Comparison of ENCODE assay signal across 8 mouse cellular contexts in the genomic region with DNA sequence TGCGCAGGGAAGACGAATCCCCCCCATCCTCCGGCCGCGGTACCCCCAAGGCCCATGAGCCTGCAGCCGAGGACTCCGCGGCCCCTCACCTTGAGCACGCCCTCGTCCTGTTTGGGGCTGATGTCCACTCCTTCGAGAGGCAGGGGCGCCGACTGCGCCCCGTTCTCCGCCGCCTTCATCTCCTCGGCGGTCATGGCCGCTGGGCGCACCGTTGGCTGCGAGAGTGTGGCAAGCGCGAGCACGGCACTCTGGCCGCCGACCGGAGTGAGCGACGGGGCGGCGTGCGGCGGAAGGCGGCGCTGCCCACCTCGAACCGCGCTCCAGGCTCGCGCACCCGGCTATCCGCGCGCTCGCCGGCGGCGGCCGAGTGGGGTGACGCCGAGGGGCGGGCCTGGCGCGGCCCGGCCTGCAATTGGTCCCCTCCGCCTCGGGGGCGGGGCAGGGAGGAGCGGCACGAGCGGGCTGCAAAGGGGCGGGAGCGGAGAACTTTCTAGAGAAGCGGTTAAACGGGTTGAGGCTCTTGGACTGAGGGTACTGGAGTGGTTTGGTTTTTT. TPM values are rescaled to one million over a fixed set of nuclear protein-coding genes. Genes with fewer than 3 reads are reported as not detected.
DNase-seq lines count a peak whose midpoint lies in the region; ATAC-seq and TF ChIP-seq lines count a peak whose summit lies in the region.

A gene (minus strand): TSS at position 361 of the 554 bp plus-strand sequence.

- TF ChIP-seq CTCF in bone marrow macrophage, adult 2 months (IDR thresholded peaks at IDR 0.05; ENCODE audit: low read depth, low read length): no peak
- TF ChIP-seq CTCF in embryonic fibroblast, embryonic 13.5 days (IDR thresholded peaks at IDR 0.05; ENCODE audit: borderline replicate concordance, insufficient read depth, low read length): no peak

- H3K27me3 ChIP-seq in heart, embryonic 10.5 days (ENCODE audit: insufficient read depth, poor library complexity, severe bottlenecking): no peaks in the 10 kb centered on the region
- no peaks in the 10 kb centered on the region for H3K27me3 ChIP-seq in kidney, embryonic 15.5 days
- H3K27me3 ChIP-seq in liver, embryonic 11.5 days (replicated peaks; ENCODE audit: control insufficient read depth, insufficient read depth, low read length): no peaks in the 10 kb centered on the region
- H3K27me3 ChIP-seq in stomach, embryonic 14.5 days (ENCODE audit: control insufficient read depth, insufficient read depth, low read length): no peaks in the 10 kb centered on the region

- no peak for TF ChIP-seq POLR2A in bone marrow macrophage, adult 2 months (IDR thresholded peaks at IDR 0.05; ENCODE audit: borderline replicate concordance, low read depth, low read length)
- TF ChIP-seq POLR2A in embryonic fibroblast, embryonic 13.5 days (IDR thresholded peaks at IDR 0.05; ENCODE audit: low read depth, low read length): peak; percentile 82

- peak; percentile 96 for ATAC-seq in kidney, embryonic 15.5 days (replicated peaks; ENCODE audit: low FRiP score)
- peak; percentile 93 for ATAC-seq in liver, embryonic 11.5 days (replicated peaks; ENCODE audit: low FRiP score)
- ATAC-seq in stomach, embryonic 14.5 days (ENCODE audit: insufficient number of reproducible peaks, insufficient read depth, low FRiP score, low read depth): peak; percentile 95

- H3K4me1 ChIP-seq in bone marrow macrophage, adult 2 months (ENCODE audit: control insufficient read depth, insufficient read depth, low read length): peaks cover 10% of the 10 kb centered on the region
- H3K4me1 ChIP-seq in embryonic fibroblast, embryonic 13.5 days (ENCODE audit: control insufficient read depth, insufficient read depth, low read length): peaks cover 3% of the 10 kb centered on the region; the same call in 1 of the 2 replicates
- H3K4me1 ChIP-seq in heart, embryonic 10.5 days: peaks cover 28% of the 10 kb centered on the region
- peaks cover 32% of the 10 kb centered on the region for H3K4me1 ChIP-seq in kidney, embryonic 15.5 days
- H3K4me1 ChIP-seq in liver, embryonic 11.5 days (replicated peaks; ENCODE audit: control insufficient read depth, insufficient read depth, low read length): peaks cover 16% of the 10 kb centered on the region
- peaks cover 9% of the 10 kb centered on the region for H3K4me1 ChIP-seq in stomach, embryonic 14.5 days (ENCODE audit: control insufficient read depth, insufficient read depth, low read length)

- H3K27ac ChIP-seq in bone marrow macrophage, adult 2 months (ENCODE audit: insufficient read depth, low read depth, low read length): peak within 1 kb of the TSS; percentile 41
- peak within 1 kb of the TSS; percentile 35; the same call in 1 of the 2 replicates for H3K27ac ChIP-seq in embryonic fibroblast, embryonic 13.5 days (ENCODE audit: insufficient read depth, low read length)
- peak within 1 kb of the TSS; percentile 99 for H3K27ac ChIP-seq in heart, embryonic 10.5 days
- peak within 1 kb of the TSS; percentile 95 for H3K27ac ChIP-seq in kidney, embryonic 15.5 days
- peak within 1 kb of the TSS; percentile 90 for H3K27ac ChIP-seq in liver, embryonic 11.5 days (ENCODE audit: low read depth, low read length)
- H3K27ac ChIP-seq in stomach, embryonic 14.5 days (ENCODE audit: low read length): peak within 1 kb of the TSS; percentile 97

- H3K4me3 ChIP-seq in bone marrow macrophage, adult 2 months (ENCODE audit: insufficient read depth, low read length): peak within 1 kb of the TSS; percentile 90
- H3K4me3 ChIP-seq in embryonic fibroblast, embryonic 13.5 days (ENCODE audit: insufficient read depth, low read length): peak within 1 kb of the TSS; percentile 94
- H3K4me3 ChIP-seq in heart, embryonic 10.5 days: peak within 1 kb of the TSS; percentile 98
- H3K4me3 ChIP-seq in kidney, embryonic 15.5 days (replicated peaks): peak within 1 kb of the TSS; percentile 61
- peak within 1 kb of the TSS; percentile 99 for H3K4me3 ChIP-seq in liver, embryonic 11.5 days (ENCODE audit: low read depth, low read length)
- peak within 1 kb of the TSS; percentile 96 for H3K4me3 ChIP-seq in stomach, embryonic 14.5 days (ENCODE audit: low read depth, low read length)

- peak within 1 kb of the TSS; percentile 70 for H3K4me2 ChIP-seq in kidney, embryonic 15.5 days
- H3K4me2 ChIP-seq in liver, embryonic 11.5 days: peak within 1 kb of the TSS; percentile 74
- H3K4me2 ChIP-seq in stomach, embryonic 14.5 days (replicated peaks; ENCODE audit: low read depth, low read length): peak within 1 kb of the TSS; percentile 73

- H3K9me3 ChIP-seq in heart, embryonic 10.5 days: no peaks in the 10 kb centered on the region
- no peaks in the 10 kb centered on the region for H3K9me3 ChIP-seq in kidney, embryonic 15.5 days (replicated peaks)
- no peaks in the 10 kb centered on the region for H3K9me3 ChIP-seq in liver, embryonic 11.5 days (ENCODE audit: control insufficient read depth, low read length)
- H3K9me3 ChIP-seq in stomach, embryonic 14.5 days (ENCODE audit: control insufficient read depth, low read depth, low read length): no peaks in the 10 kb centered on the region

- H3K36me3 ChIP-seq in heart, embryonic 10.5 days: peaks cover 33% of the 10 kb centered on the region
- H3K36me3 ChIP-seq in kidney, embryonic 15.5 days: peaks cover 34% of the 10 kb centered on the region
- H3K36me3 ChIP-seq in liver, embryonic 11.5 days (ENCODE audit: control insufficient read depth, insufficient read depth, low read length): peaks cover 31% of the 10 kb centered on the region
- peaks cover 25% of the 10 kb centered on the region for H3K36me3 ChIP-seq in stomach, embryonic 14.5 days (ENCODE audit: control insufficient read depth, insufficient read depth, low read length)

- peak within 1 kb of the TSS; percentile 92 for H3K9ac ChIP-seq in kidney, embryonic 15.5 days
- H3K9ac ChIP-seq in liver, embryonic 11.5 days (ENCODE audit: low read depth, low read length): peak within 1 kb of the TSS; percentile 99
- peak within 1 kb of the TSS; percentile 91 for H3K9ac ChIP-seq in stomach, embryonic 14.5 days (replicated peaks; ENCODE audit: low read depth, low read length)

- peak; percentile 95 to 96 for DNase-seq in B cell, adult 2 months
- peak; percentile 95 for DNase-seq in heart, embryonic 10.5 days (ENCODE audit: low spot score)
- DNase-seq in liver, embryonic 11.5 days (ENCODE audit: low spot score): peak; percentile 91
- peak; percentile 92 for DNase-seq in naive thymus-derived CD4-positive, alpha-beta T cell, adult 2 months (ENCODE audit: low read depth)

- WGBS in heart, embryonic 10.5 days: under 1% methylated on average over 67 of the region's 67 CpGs
- under 1% methylated on average over 67 of the region's 67 CpGs for WGBS in kidney, embryonic 15.5 days
- under 1% methylated on average over 67 of the region's 67 CpGs for WGBS in liver, embryonic 11.5 days
- under 1% methylated on average over 67 of the region's 67 CpGs for WGBS in stomach, embryonic 14.5 days

RNA-seq across cellular contexts. Expression of the gene that starts here (rescaled TPM):
- 28.9 and 32.7 TPM in 2 replicates for polyA plus RNA-seq in bone marrow macrophage, adult 2 months (2012; ENCODE audit: insufficient read depth, insufficient read length, missing spikeins)
- 79.9 and 102 TPM in 2 replicates for polyA plus RNA-seq in embryonic fibroblast, embryonic 13.5 days (2011; ENCODE audit: insufficient read length, low read depth, missing spikeins)
- 362 and 541 TPM in 2 replicates for polyA plus RNA-seq in heart, embryonic 10.5 days (2016; fragmentation: Nextera tagmentation; extraction: Ambion mirVana)
- 521 and 534 TPM in 2 replicates for polyA plus RNA-seq in kidney, embryonic 15.5 days (2015; fragmentation: Nextera tagmentation; extraction: Ambion mirVana)
- 541 and 572 TPM in 2 replicates for polyA plus RNA-seq in liver, embryonic 11.5 days (2014; fragmentation: Nextera tagmentation; extraction: Ambion mirVana)
- polyA plus RNA-seq in stomach, embryonic 14.5 days (2014; fragmentation: Nextera tagmentation; extraction: Ambion mirVana): 392 and 413 TPM in 2 replicates

Comparison
In these comparisons a context has a peak if more than half of its experiments do, and no peak if none do; other contexts are left out.
1. Peak in every context shown above with its lines: DNase-seq, ATAC-seq, H3K4me3 ChIP-seq and H3K27ac ChIP-seq.
2. H3K27ac ChIP-seq: peak in every context shown above with its lines; median percentile 99 in heart, embryonic 10.5 days; 97 in stomach, embryonic 14.5 days; 95 in kidney, embryonic 15.5 days; 90 in liver, embryonic 11.5 days; 41 in bone marrow macrophage, adult 2 months; 35 in embryonic fibroblast, embryonic 13.5 days.